Mouse (Mus musculus) urinary bladder, postnatal 36 days (tissue): Measurements from ENCODE around the gene B3galt4.
A peak's percentile ranks its signal among the peaks of the same experiment; 100 is the strongest.
"Not testable (repeated sequence)": the region's sequence is repeated elsewhere in the genome, so short reads cannot be mapped to it uniquely, and the experiment has no call there.

Experiments
- DNase-seq, 2 experiments: peaks; one replicate each; pipeline ENCODE4 v3.0.0; 2022; ENCODE audit warnings: low spot score in 2 of 2, mixed read lengths in 1 of 2

Gene B3galt4

DNA sequence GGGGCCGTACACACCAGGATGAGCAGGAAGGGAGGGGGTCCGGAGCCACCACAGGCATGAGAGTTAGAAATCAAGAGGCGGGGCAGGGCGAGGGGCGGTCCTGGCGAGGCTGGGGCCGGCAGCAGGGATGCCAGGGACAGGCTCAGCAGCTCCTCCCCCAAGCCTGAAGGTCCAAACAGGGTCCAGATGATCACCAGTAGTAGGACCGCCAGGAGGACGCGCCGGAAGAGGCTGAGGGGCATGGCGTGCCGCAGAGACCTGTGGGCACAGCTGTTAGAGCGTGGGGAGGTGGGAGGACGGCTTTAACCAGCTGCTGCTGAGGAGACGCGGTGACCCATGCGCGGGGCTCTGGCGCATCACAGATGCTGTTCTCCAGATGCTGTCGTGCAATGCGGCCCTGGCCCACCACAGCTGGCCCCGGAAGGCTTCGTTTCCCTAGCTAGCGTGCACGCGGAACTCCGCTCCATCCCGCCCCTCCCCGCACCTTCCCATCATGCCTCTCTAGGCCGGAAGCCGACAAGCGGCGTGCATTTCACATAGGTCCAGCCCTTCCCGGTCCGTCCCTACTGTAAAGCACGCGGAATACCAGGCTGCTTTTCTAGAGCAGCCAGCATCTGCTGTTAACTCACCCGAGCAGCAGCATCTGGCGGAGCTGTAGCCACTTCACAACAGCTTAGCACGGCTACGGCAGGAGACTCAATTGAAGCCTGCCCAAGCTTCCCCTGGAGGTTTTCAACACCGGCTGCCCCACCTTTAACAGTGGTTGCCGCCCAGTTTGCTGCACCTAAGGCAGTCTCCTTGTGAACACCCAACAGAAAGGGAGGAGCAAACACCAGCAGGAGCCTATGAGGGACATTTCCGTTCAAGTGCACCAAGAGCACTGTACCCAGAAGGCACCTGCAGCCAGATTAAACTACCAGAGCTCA is at the start of gene B3galt4:
Gene B3galt4, minus strand, starts transcription at position 468 of the 926 bp plus-strand sequence.
- DNase-seq = peak; percentile 57 to 73

DNA sequence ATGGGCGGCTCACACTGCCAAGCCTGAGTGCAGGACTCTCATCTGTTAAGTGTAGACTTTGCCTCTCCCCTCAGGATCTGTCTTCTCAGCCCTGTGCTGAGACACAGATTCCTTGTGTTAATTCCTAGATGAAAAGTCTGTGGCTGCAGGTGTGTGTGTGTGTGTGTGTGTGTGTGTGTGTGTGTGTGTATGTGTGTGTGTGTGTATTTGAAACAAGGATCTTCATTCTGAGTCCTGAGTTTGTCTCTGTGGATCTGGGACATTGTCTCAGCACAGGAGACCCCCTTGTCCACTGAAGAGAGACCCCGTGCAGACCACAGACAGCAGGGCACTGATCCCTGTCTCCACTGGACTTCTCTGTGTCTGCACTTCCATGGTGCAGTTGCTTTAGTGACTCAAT is 49.5 kb upstream of the B3galt4 start:
- DNase-seq = not testable (repeated sequence)

DNA sequence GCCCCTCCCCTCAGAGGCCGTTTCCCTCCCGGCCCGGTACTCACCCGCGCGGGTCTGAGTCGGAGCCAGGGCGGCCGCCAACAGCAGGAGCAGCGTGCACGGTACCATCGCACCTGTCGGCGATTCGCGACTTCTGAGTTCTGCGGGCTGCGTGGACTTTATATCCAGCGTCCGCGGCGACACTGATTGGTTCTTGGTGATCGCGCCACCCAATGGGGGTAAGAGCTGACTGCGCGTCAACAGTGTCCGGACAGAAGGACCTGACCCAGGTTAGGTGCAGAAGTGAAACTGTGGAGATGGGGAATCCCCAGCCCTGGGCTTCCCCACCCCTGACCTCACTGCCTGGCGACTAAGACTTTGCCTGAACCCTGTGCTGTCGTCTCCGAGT is 48.9 kb upstream of the B3galt4 start, which contains the start of gene H2-K1:
Gene H2-K1, minus strand, starts transcription at position 198 of the 388 bp plus-strand sequence.
- peak; percentile 91 to 93 for DNase-seq

DNA sequence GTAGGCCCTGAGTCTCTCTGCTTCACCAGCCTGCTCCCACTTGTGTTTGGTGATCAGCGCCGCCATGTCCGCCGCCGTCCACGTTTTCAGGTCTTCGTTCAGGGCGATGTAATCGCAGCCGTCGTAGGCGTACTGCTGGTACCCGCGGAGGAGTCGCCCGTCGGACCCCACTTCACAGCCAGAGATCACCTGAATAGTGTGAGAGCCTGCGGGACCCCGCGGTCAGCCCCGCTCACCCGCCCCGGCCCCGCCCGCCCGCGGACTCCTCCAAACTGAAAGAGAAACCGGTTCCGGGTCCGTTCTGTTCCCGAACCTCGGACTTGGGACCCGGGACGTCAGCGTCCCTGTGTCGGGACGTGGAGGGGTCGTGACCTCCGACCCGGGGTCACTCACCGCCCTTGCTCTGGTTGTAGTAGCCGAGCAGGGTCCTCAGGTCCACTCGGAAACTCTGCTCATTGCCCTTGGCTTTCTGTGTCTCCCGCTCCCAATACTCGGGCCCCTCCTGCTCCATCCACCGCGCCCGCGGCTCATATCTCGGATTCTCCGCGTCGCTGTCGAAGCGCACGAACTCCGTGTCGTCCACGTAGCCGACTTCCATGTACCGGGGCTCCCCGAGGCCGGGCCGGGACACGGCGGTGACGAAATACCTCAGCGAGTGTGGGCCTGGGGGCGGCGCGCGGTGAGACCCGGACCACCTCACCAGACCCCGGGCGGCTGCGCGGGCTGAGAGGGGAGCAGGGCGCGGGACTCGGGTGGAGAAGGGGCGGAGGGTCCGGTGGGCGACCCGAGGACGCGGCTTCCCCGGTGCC is 48.3 kb upstream of the B3galt4 start:
- DNase-seq = no peak

DNA sequence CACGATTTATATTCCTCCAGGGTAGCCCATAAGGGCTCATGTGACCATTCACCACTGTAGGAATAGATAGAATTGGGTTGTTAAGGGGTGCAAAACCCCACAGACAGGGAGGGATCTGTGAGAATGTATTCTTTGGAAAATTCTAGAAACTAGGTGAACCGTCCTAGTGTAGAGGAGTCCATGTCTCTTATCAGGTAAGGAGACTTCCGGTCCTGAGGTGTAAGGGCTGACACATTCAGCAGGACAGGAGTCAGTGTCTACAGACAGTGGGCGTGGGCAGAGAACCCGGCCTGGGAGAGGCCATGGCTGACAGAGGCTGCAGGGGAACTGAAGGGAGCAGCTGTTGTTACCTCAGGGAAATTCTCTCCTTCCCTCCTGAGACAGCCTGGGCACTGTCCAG is 47.4 kb upstream of the B3galt4 start:
- not testable (repeated sequence) for DNase-seq

DNA sequence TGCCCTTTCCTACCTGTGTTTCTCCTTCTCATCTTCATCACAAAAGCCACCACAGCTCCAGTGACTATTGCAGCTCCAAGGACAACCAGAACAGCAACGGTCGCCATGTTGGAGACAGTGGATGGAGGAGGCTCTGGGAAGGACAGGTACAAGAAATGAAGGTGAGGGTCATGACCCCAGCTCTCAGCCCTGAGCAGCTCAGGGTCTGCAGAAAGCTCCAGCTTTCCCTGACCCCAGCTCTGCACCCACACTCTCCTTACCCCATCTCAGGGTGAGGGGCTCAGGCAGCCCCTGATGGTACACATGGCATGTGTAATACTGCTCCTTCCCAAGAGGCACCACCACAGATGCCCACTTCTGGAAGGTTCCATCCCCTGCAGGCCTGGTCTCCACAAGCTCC is 45.7 kb upstream of the B3galt4 start:
- DNase-seq = not testable (repeated sequence)

DNA sequence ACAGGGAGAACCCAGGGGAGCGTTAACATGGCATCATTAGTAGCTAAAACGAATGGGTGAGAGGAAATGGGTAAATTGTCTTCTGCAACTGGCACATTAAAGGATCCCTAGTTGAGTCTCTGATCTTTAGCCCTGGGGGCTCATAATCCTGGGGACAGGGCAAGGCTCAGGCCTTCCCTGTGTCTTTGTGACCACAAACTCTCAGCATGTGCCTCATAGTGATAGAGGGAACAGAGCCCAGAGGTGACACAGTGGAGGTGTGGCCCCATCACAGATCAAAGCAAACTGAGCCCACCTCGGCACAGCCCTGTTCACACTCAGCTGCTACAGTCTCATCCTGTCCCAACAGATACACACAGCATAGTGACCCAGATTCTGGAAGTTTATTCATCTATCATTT is 44.4 kb upstream of the B3galt4 start:
- DNase-seq = no peak

DNA sequence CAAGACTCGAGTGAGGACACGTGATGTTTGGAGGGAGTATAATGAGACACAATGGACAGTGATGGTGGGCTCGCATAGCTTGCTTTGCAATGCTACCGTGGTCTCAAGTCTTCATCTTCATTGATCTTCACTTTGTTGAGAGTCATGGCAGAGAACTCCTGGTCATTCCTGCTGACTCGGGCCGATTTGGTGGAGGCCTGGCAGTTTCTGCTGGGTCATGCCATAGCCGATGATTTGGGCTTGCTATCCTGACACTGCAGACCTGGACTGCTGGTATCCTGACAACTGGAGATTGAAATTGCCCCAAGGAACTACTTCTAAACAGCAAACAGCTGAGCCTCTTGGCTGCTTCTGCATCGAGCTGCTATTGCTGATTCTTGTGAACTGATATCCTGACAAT is 43.7 kb upstream of the B3galt4 start:
- no peak for DNase-seq

DNA sequence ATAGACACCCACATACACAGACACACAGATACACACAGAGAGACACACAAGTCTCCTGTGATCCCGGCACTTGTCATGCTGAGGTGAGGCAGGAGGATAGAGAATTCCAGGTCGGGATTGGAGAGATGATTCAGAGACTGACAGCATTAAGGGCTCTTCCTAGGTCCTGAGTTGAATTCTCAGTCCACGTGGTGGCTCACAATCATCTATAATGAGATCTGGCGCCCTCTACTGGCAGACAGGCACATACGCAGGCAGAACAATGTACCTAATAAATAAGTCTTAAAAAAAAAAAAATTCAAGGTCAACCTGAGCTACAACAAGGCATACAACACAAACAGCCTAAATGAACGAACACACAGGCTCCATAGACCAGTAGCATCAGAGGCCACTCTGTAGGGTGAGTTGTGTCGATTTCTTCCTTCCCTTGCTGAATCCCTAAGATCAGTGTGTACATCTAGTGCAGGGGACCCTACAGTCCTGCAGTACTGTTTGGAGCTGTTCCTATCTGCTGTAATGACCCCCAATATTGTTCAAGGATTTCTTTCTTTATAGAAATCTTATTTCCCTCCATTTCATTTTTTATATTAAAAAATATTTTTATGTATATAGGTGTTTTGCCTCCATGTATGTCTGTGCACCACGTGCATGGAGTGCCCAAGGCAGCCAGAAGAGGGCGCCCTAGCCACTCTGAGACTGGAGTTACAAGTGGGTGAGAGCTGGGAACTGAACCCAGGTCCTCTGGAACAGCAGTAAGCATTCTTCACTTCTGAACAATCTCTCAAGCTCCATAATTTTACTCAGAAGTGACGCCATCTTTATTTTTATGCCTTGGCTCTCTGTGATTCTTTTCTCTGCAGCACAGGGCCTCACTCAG is 40.7 kb upstream of the B3galt4 start:
- peak; percentile 28 to 29 for DNase-seq

DNA sequence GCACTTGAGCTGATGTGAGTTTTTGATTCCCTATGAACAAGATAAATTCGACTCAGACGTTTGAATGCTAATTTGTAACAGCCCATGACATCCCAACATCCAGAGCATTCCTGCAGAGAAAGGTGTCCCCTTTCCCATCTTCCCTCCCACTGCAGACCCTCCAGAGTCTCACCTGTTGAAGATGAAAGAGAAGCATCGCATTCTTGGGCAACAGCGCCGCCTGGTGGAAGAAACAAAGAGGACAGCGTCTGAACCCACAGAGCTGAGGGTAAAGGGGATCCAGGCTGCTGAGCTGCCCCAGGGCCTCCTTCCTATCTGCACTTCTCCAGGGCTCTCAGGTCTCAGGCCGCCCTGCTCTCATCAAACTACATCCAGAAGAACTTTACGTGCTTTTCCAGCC is 30.8 kb upstream of the B3galt4 start:
- peak in 1 of 2 experiments; percentile 44 for DNase-seq

DNA sequence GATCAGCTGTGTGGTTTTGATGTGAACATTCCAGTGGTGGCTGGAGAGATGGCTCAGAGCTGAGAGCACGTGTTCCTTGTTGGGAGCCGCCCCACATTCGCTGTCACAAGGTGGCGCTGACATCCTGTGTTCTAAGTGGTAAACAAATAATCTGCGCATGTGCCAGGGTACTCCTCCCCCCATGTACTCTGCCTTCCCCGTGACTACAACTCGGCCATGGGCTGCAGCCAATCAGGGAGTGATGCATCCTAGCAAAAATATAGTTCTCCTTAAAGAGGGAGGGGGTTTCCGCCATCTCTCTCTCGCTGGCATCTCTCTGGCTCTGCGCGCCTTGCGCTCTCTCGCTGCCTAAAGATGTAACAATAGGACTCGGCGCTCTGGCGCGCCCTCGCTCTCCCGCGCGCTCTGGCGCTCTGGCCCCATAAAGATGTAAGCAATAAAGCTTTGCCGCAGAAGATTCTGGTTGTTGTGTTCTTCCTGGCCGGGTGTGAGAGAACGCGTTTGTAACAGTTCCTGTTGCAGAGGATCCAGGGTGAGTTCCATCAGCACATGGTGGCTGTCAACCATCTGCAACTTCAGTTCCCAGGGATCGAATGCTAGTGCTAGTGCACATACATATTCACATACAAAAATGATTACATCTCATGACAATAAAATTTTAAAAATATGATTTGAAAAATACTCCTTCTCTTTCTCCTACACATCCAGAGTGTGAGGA is 30.1 kb upstream of the B3galt4 start:
- peak; percentile 68 to 87 for DNase-seq

DNA sequence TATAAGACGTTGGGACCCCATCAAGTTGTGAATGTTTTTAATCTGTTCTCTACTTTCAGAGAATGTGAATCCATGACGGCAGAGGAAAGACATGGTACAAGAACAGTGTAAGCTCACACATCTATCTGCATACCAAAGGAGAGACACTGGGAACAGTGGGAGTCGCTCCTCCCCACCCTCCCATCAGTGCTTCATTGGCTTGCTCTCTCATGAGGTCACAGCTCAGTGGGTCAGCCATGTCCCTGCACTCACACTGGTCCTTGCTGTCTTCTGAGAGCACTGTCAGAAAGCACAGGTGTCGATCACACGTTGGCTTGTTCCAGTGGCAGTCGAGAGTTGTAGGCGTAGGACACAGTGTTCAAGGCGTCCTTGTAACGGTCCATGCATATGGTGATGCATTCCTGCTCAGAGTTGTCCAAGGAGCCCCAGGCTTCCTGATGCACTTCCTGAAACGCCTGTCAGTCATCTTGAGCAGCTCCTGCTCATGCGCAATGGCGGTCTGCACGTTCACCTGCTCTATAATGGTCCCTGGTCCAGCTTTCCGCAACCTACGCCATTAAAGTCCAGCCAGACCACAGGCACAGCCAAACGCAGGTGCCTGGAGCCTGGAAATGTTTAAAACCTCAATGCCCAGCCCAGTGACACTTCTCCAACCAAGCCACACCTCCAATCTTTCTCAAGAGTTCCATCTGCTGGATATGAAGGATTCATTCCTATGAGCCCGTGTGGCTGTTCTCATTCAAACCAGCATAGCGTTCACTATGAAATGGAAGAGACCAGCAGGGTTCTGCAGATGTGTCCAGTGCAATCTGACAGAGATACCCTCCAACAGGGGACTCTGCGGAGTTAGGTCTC is 29.1 kb upstream of the B3galt4 start:
- no peak for DNase-seq

DNA sequence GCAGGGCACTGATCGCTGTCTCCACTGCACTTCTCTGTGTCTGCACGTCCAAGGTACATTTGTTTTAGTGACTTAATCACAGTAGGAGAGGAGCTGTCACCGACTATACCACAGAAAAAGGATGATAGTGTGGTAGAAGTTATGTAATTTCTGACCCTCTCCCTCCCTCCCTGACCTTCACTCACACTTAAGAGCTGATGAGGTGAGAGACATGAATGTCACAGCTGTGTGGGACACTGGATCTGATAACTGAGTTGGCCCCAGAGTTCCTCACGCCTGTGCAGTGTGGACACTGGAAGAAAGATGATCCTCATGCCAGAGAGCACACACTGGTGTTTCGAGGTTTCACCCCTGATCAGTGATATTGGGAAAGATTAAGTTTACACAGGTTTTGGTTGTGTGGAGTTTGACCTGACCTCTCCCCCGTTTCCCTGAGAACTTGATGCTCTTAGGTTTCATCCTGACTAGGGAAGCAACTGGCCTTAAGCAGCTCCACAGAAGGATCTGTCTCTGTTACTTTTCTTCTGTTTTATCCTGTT is 28.3 kb upstream of the B3galt4 start:
- no peak for DNase-seq

DNA sequence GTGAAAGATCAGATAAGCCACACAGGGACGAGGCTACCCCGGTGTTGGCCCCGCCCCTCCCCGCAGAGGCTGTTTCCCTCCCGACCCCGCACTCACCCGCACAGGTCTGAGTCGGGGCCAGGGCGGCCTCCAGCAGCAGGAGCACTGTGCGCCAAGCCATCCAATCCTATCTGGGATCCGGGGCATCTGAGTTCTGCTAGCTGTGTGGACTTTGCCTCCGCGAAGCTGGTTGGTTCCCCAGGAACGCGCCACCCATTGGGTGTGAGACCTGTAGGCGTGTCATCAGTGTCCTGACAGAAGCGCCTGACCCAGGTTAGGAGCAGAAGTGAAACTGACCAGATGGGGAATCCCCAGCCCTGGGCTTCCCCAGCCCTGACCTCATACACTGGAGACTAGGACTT is 27.3 kb upstream of the B3galt4 start:
- DNase-seq = peak; percentile 65 to 83

DNA sequence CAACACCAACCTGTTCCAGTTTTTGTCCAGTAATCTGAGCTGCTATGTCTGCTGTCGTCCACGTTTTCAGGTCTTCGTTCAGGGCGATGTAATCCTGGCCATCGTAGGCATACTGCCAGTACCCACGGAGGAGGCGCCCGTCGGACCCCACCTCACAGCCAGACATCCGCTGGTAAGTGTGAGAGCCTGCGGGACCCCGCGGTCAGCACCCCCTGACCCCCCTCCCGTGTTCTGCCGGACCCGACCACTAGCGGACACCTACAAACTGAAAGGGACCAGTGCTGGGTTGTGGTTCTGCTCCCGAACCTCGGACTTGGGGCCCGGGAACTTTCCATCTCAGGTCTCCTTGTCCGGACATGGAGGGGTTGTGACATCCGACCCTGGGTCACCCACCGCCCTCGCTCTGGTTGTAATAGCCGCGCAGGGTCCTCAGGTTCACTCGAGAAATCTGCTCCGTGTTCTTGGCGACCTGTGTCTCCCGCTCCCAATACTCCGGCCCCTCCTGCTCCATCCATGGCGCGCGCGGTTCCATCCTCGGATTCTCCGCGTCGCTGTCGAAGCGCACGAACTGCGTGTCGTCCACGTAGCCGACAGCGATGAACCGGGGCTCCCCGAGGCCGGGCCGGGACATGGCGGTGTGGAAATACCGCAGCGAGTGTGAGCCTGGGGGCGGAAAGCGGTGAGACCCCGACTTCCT is 26.7 kb upstream of the B3galt4 start:
- DNase-seq = no peak

DNA sequence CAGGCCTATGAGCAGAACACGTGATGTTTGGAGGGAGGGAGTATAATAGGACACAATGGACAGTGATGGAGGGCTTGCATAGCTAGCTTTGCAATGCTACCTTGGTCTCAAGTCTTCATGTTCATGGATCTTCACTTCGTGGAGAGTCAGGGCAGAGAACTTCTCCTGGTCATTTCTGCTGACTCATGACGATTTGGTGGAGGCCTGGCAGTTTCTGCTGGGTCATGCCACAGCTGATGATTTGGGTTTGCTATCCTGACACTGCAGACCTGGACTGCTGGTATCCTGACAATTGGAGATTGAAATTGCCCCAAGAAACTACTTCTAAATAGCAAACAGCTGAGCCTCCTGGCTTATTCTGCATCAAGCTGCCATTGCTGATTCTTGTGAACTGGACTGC is 22.3 kb upstream of the B3galt4 start:
- no peak for DNase-seq

DNA sequence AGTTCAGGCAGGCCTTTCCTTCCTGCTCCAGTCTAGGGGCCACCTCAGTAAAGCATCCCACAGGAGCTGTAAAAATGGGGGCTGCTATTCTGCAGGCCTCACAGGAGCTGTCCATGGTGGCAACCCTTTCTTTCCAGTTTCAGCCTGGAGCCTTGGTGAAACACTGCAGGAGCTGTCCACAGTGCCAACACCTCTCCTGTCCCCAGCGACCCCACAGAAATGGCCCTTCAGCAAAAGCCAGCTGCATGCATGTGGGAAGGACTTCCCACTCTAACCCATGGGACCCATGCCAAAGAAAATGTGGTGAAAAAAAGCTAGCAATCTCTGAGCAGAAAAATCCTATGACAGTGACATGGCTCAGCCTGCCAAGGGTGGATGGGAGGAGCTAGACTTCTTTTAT is 21.4 kb upstream of the B3galt4 start:
- DNase-seq = no peak

DNA sequence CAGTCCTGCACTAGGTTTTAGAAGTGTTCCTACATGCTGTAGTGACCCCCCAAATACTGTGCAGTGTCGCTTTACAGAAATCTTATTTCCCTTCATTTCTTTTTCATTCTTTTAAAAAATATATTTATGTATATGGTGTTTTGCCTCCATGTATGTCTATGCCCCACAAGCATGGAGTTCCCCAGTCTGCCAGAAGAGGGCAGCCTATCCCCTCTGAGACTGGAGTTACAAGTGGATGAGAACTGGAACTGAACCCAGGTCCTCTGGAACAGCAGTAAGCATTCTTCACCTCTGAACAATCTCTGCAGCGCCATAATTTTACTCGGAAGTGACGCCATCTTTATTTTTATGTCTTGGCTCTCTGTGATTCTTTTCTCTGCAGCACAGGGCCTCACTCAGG is 18.1 kb upstream of the B3galt4 start:
- no peak for DNase-seq

DNA sequence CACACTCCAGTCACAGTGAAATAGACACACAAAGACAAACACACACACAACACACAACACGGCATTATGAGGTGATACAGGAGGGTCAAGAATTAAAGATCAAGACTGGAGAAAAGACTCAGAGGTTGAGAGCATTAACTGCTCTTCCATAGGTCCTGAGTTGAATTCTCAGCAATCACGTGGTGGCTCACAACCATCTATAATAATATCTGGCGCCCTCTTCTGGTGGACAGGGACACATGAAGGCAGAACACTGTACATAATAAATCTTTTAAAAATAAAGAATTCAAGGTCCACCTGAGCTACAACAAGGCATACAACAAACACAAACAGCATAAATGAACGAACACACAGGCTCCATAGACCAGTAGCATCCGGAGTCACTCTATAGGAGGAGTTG is 17.6 kb upstream of the B3galt4 start:
- DNase-seq = no peak
